Mouse (Mus musculus) monocyte, adult 5-6 weeks (primary cell): ENCODE measurements around the gene Tmem132b. TPM values are rescaled to one million over a fixed set of nuclear protein-coding genes. Genes with fewer than 3 reads are reported as not detected.

Source experiments
- ATAC-seq: fragments of 153-309, 156-312 bp; replicated peaks from 2 replicates; pipeline ENCODE4 v1.8.0; 2017; ENCODE audit warnings: mild to moderate bottlenecking; ENCODE audit not compliant: low TSS enrichment, insufficient number of reproducible peaks, severe bottlenecking, poor library complexity, low FRiP score
- total RNA-seq: library from RNA; stranded (forward); fragments of 200-1000, 200-491, 200-594 nt; gene quantifications from 3 replicates; pipeline ENCODE4 v1.2.3, GENCODE M21; 2017

The Tmem132b gene
- total RNA-seq, 1 experiment from 2014 or later, result 0.38 TPM

GRCm38 (mm10) chr5:125563492-125563891 lies 31.9 kb downstream of the Tmem132b start:
- ATAC-seq, result no peak

GRCm38 (mm10) chr5:125565725-125566124 lies 34.2 kb downstream of the Tmem132b start:
- ATAC-seq, result no peak

DNA sequence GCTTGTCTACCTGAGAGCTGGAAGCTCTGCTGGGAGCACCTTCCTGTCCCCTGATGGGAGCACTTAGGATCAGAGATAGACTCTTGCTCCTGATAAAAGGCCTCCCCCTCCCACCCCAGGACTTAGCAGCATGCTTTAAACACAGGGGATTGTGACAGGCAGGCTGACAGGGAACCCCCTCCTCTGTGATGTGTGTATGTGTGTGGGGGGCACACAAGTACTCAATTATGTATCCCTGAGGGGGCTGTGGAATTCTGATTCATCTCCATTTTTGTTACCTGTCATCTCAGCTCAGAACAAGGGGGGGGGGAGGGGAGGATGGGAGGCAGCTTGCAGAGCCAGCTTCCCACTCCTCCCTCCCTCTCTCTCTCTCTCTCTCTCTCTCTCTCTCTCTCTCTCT lies 36.9 kb downstream of the Tmem132b start:
- ATAC-seq, result no peak

GRCm38 (mm10) chr5:125572011-125572410 lies 40.4 kb downstream of the Tmem132b start:
- ATAC-seq, result no peak

DNA sequence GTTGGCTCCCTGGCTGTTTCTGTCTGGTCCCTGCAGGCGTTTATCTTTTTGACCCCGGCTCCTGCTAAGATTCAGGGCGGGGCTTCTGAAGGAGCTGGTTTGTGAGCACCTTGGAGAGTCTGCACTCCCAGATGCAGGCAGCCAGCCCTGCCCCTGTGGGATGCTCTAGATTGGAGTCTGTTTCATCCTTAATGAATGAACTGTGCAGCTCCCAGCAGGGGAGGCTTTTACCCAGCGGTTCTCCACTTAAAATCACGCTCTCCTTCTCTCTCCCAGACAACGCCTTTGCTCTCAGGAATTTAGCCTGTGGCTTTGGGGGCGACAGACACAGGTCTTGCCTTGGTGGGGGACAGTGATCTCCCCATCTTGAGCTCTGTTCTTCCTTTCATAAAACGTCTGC lies 43.3 kb downstream of the Tmem132b start:
- ATAC-seq, result no peak

GRCm38 (mm10) chr5:125575866-125576265 lies 44.3 kb downstream of the Tmem132b start:
- no peak for ATAC-seq

DNA sequence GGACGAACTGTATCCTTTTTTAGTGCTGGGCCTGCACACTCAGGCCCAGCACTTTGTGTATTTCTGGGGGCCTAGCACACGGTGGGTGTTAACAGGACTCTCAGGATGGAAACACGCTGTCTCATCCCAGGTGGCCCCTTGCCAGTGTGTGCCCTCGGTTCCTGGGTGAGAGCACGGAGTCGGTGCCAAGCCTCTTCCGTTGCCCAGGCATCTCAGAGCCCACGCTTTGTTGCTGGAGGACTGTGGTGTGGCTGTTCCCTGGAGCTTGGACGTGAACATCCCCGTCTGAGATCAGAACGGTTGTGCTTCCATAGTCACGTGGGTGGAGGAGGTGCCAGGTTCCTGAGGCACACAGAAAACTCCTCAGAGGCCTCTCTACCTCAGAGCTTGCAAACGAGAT lies 47.1 kb downstream of the Tmem132b start:
- ATAC-seq, result no peak

GRCm38 (mm10) chr5:125579153-125579552 lies 47.6 kb downstream of the Tmem132b start:
- ATAC-seq, result no peak

- no peak for ATAC-seq
These were observed 51.7 kb downstream of the Tmem132b start for GRCm38 (mm10) chr5:125583298-125583697.

DNA sequence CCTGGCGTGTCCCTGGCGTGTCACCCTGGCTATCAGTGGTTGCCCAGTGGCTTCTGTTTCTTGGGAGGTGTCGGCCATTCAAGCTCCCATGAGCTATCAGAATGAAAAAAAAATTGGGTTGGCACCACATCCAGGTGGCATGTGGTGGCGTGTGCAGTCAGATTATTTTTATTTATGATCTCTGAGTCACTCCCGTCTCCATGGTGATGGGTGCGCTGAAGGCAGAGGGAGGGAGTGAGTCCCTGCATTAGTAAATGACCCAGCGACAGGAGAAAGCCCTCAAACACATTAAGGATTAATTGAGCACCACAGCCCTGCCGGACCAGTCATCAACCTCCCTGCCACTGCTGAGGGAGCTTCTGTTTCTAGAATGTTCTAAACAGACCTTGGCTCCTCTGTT lies 52.3 kb downstream of the Tmem132b start:
- no peak for ATAC-seq

DNA sequence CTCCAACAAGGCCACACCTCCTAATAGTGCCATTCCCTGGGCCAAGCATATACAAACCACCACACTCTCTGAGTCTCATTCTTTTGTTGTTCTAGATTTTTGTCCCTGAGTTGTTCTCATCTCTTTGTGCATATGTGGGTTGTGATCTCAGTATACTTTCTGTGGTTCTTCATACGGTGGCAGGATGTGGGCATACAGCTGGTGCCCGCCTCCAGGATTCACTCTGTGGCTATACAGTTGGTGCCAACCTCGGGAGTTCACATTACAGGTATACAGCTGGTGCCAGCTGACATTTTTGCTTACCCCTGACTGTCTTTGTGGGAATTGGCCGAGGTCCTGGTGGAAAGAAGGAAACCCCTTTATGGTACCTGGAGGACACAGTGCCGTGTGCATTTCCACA lies 53.6 kb downstream of the Tmem132b start:
- no peak for ATAC-seq

GRCm38 (mm10) chr5:125588203-125588602 lies 56.6 kb downstream of the Tmem132b start:
- ATAC-seq, result no peak

GRCm38 (mm10) chr5:125588876-125589667 lies 57.5 kb downstream of the Tmem132b start:
- ATAC-seq, result no peak

DNA sequence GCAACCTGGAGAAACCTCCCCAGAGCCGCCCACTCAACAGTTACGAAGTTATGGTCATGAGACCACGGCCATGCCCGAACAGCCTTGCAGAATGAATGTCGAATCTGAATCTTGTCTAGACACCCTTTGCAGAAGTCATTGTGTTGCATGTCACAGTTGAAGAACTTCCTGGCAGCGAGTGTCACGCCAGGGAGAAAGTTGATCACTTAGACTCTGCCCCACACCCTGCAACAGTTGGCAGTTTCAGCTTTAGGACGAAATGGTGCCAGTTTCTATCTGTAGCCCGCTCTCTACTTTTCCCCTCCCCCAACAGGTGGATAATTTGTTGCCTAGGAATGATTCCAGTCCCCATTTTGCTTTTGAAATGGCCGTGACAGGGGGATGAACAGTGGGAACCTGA lies 66.5 kb downstream of the Tmem132b start:
- ATAC-seq, result no peak

- no peak for ATAC-seq
These were observed 75.6 kb downstream of the Tmem132b start for GRCm38 (mm10) chr5:125607146-125607545.

DNA sequence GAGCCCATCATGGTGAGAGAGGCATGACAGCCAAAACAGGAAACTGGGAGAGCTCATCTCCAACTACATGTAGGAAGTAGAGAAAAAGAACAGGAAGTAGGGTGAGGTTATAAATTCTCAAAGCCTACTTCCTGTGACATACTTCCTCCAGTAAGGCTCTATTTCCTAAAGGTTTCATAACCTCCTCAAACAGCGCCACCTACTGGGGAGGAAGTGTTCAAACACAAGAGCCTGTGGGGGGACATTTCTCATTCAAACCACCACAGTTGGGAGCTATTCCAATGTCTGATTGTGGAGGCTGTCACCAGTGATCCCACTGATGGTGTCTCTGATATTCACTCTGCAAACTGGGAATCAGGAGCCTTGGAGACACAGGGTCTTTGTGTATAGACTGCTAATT lies 78.4 kb downstream of the Tmem132b start:
- no peak for ATAC-seq

GRCm38 (mm10) chr5:125612460-125612859 lies 80.9 kb downstream of the Tmem132b start:
- no peak for ATAC-seq

- ATAC-seq, result no peak
These were observed 81.6 kb downstream of the Tmem132b start for GRCm38 (mm10) chr5:125613136-125613535.

DNA sequence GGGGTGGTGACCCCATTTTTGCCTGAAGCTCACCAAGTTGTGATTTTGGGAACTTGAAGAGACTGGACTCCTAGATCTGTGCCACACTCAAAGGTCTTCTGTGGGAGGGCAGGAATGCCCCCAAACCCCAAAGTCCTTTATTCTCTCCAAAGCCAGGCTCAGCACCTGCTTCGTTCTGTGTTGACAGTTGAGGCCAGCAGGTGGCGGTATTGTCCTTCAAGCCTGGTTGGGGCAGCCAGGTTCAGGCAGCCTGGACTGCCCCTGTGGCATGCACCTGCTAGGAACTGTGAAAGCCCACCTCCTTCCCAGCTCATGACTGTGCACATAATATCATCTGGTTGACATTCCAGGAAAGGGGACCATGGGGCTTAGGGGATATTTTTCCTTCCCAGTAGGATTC lies 82.8 kb downstream of the Tmem132b start:
- ATAC-seq, result no peak

DNA sequence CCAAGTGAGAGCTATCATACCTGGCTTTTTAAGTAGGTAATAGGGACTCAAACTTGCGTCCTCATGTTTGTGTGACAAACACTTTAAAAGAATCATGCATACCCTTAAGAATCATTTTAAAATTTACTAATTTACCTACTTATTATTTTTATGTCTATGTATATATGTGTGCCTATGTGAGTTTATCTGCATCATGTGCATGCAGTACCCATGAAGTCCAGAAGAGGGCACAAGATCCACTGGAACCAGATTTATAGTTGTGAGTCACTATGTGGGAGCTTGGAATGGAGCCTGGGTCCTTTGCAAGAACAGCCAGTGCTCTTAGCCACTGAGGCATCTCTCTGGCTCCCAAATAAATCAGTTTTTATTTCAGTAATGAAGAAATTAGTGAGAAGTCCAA lies 85.5 kb downstream of the Tmem132b start:
- ATAC-seq, result no peak
